Mouse (Mus musculus) brain, adult 2 months (tissue): ENCODE measurements around the gene Gpank1.
A peak's percentile ranks its signal among the peaks of the same experiment; 100 is the strongest.

Source experiments
- DNase-seq: peaks from one replicate; pipeline ENCODE4 v3.0.0; 2011; ENCODE audit warnings: low read depth, low spot score

Gpank1 gene

DNA sequence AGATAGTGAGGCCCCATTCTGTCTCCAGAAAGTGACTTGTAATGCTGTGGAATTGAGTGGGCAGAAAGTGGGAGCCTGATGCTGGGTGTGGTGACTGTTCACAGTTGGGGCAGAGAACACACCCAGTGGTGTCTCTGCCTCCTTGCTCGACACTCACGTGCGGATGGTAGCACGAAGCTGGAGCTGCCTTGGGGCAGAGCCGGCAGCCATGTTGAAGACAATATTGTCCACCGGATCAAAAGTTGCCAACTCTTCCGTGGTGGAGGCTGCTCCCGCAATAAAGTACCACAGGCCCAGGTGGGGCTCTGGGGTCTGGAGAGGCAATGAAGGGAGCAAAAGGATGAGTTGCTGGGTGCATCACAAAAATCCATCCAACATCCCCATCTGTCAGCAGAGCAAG lies 9.8 kb downstream of the Gpank1 start:
- DNase-seq, result no peak

GRCm38 (mm10) chr17:35131500-35132173 lies 10.4 kb downstream of the Gpank1 start, which contains the start of gene Apom:
Gene Apom, minus strand, starts transcription at chr17:35132050.
- DNase-seq, result no peak

DNA sequence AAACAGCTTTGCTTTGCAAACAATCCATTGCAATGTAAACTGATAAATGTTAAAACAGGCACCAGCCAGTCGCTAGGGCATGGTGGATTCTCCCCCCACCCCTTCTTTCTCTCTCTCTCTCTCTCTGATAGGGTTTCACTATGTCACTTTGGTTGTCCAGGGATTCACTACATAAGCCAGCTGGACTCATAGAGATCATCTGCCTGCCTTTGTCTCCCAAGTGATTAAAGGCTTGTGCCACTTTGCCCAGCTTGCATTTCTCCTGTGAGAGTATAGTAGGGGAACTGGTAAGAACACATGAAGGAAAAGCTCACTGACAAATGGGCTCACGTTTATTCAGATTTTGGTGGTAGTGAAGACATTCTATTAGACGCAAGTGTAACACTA lies 10.9 kb downstream of the Gpank1 start:
- no peak for DNase-seq

- no peak for DNase-seq
Measured at GRCm38 (mm10) chr17:35133517-35133916, 12.3 kb downstream of the Gpank1 start.

DNA sequence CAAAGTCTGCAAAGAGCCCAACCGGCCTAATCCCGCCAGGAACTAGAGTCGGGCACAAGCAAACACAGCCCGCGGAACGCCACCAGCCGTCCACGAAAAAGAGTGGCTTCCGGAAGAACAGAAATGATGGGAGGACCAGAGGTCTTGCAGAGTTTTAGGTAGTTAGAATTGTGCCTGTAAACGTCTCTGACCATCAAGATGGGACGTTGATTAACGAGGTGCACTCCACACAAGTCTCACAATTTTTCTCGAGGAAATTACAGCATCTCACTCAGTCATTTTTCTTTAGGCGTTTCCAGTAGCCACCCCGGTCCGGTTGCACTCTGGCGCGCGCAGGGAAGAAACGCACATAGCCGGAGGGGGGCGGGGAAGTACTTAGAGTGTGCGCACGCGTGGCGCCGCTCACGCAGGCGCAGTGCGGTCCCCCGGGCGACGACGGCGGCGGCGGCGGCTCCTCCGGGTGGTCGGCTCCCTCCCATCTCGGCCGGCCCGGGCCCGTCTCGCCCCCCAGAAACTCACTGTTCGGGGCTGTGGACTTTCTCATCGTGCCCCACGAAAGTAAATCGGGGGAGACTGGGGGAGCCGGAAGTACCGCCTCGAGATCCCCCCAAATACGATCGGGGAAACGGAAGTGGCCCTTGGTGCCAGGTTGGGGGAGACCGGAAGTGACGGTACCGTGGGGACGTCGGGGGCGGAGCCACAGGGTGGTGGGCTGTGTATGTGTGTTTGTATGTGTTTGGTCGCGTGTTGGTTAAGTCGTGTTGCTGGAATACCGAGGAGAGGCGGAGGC lies 13.7 kb downstream of the Gpank1 start, which contains the start of gene Bag6:
TSS of gene Bag6 (plus strand) at position 378 of the 790 bp plus-strand sequence.
- DNase-seq, result peak; percentile 97

- no peak for DNase-seq
Measured at GRCm38 (mm10) chr17:35135591-35136320, 14.5 kb downstream of the Gpank1 start.

DNA sequence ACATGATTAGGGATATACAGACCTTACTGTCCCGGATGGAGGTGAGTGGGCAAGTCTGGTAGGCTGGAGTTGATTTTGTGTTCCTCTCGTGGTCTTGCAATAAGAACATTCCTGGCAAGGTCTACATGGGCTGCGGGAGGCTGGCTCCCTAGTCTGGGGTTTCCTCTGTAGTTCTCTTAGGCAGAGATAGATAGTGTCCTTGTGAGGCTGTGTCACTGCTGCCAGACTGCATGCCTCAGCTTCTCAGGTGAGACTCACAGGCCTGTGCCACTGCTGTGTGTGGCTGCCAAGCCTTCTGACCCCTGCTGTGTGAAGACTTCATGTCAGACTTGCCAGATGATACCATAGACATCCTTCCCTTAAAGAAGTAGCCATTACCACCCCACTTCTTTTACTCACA lies 18.0 kb downstream of the Gpank1 start:
- DNase-seq, result no peak

GRCm38 (mm10) chr17:35140490-35140996 lies 19.3 kb downstream of the Gpank1 start:
- no peak for DNase-seq

- DNase-seq, result no peak
Measured at GRCm38 (mm10) chr17:35141971-35142370, 20.7 kb downstream of the Gpank1 start.

GRCm38 (mm10) chr17:35146139-35146538 lies 24.9 kb downstream of the Gpank1 start:
- DNase-seq, result no peak

DNA sequence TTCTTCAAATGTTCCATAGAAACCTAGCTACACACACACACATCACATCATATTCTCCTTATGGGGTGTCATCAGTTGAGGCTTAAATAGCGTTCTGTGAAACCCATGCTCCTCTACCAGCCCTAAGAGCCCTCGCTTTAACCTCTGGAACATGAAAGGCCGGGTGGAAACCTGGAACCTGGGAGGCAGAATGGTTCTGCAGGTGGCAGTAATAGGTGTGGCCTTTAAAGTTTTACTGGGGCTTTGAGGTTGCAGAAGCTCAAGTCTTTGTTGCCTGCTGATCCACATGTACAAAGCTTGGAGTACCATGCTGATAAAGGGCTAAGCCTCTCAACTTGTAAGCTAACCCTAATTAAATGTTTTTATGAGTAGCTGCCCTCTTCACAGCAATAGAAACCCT lies 26.1 kb downstream of the Gpank1 start:
- no peak for DNase-seq

- DNase-seq, result no peak
Measured at GRCm38 (mm10) chr17:35147922-35148639, 26.8 kb downstream of the Gpank1 start.

DNA sequence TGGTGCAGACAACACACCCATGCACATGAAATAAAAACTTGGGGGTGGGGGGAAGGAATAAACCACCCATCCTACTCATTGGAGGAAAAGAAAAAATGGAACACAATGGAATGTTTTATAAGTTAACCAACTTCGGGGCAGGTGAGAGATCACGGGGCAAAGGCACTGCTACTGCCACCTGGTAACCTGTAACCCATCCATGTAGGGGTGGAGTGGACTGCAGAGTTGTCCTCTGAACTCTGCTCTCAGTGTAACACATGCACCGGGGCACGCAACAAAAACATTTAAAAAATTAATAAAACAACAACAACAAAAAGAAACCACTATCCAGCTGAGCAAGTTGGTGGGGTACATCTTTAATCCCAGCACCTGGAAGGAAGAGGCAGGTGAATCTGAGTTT lies 30.9 kb downstream of the Gpank1 start:
- no peak for DNase-seq

- no peak for DNase-seq
Measured at GRCm38 (mm10) chr17:35153077-35153476, 31.8 kb downstream of the Gpank1 start.

- DNase-seq, result no peak
Measured at GRCm38 (mm10) chr17:35153931-35154330, 32.7 kb downstream of the Gpank1 start.

DNA sequence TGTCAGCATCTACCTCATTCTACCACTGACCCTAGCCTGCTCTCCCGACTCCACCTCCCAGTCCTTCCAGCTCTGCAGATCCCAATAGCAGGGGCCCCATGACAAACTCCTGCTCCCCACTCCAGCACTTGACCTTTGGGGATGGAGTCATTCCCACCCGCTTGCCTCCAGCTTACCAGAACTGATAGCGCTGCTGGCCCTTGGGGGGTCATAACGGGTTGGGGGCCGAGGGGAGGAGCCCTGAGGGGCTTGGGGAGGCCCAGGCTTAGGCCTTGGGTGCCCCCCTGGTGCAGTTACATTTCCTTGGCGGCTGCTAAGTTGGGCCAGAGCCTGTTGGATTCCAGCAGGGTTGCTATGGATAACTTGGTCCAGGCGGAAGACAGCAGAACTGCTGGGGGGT lies 33.4 kb downstream of the Gpank1 start:
- no peak for DNase-seq

- DNase-seq, result no peak
Measured at GRCm38 (mm10) chr17:35155451-35155850, 34.2 kb downstream of the Gpank1 start.

- DNase-seq, result no peak
Measured at GRCm38 (mm10) chr17:35156461-35157200, 35.4 kb downstream of the Gpank1 start.

GRCm38 (mm10) chr17:35157254-35157653 lies 36.0 kb downstream of the Gpank1 start:
- DNase-seq, result no peak

DNA sequence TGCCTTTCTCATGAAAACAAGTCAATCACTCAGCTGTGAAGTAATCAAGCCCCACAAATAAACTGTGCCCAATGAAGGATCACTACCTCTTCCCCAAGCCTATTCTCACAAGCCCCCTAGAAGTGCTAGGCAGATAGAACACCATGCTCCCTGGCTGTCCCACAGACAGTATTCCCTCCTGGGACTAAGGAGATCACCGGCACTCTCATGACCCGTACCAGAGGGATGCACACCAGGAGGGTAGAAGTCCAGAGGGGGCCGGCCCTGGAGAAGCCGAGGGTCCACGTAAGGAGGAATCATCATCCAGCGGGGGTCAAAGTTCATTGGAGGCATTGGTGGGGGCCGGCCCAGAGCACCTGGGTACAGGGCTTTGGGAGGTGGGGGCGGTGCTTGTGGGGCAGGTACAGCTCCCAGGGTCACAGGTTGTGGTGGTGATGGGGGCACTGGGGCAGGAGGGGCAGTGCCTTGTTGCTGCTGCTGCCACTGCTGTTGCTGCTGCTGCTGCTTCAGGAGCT lies 36.5 kb downstream of the Gpank1 start:
- no peak for DNase-seq
